Mouse (Mus musculus) liver, embryonic 14.5 days (tissue): ENCODE data around the gene Hoxb3.

Experiments
- CTCF ChIP-seq: IDR thresholded peaks from 2 replicates; pipeline ENCODE4 v1.5.1; 2016; ENCODE audit warnings: antibody characterized with exemption, low read depth, control low read depth
- EP300 ChIP-seq: IDR thresholded peaks from 2 replicates; pipeline ENCODE4 v1.6.1; 2016; ENCODE audit warnings: antibody characterized with exemption, low read depth

- no peak for TF ChIP-seq CTCF
- TF ChIP-seq EP300, result no peak
These were observed 7.8 kb upstream of the Hoxb3 start for GRCm38 (mm10) chr11:96315344-96315681.
